Mouse (Mus musculus): ENCODE data around the gene Prpf4. TPM values are rescaled to one million over a fixed set of nuclear protein-coding genes. Genes with fewer than 3 reads are reported as not detected.

Prpf4 gene
- polyA plus RNA-seq, 1 experiment from 2014 or later = 31.8 TPM

- 92% methylated on average over 6 of the region's 6 CpGs for WGBS
- no peak overlapping the region for H3K4me3 ChIP-seq (replicated peaks)
- no peak overlapping the region for H3K9ac ChIP-seq (replicated peaks)
- H3K4me2 ChIP-seq = no peak overlapping the region
- H3K27ac ChIP-seq = no peak overlapping the region
- no peaks in the 10 kb centered on the region for H3K27me3 ChIP-seq
- H3K4me1 ChIP-seq (replicated peaks) = no peaks in the 10 kb centered on the region
- no peak for ATAC-seq (ENCODE audit: insufficient number of reproducible peaks, insufficient read depth, low FRiP score, low TSS enrichment, low read depth)
- H3K9me3 ChIP-seq = no peaks in the 10 kb centered on the region
- H3K36me3 ChIP-seq = peaks cover 100% of the 10 kb centered on the region
Measured at GRCm38 (mm10) chr4:62419091-62419490, 10.5 kb downstream of the Prpf4 start.

- Histone ChIP-seq H3K4me1 (replicated peaks) (no peaks in the 10 kb centered on the region), H3K4me2 (no peak overlapping the region), H3K27ac (no peak overlapping the region), H3K27me3 (no peaks in the 10 kb centered on the region), H3K4me3 (replicated peaks) (no peak overlapping the region), H3K36me3 (peaks cover 48% of the 10 kb centered on the region), H3K9me3 (no peaks in the 10 kb centered on the region), H3K9ac (replicated peaks) (no peak overlapping the region)
- WGBS = 88% methylated on average over 4 of the region's 4 CpGs
- no peak for ATAC-seq (ENCODE audit: insufficient number of reproducible peaks, insufficient read depth, low FRiP score, low TSS enrichment, low read depth)
Measured at GRCm38 (mm10) chr4:62425891-62426290, 17.3 kb downstream of the Prpf4 start.

GRCm38 (mm10) chr4:62427978-62428758 is 19.6 kb downstream of the Prpf4 start:
- H3K4me2 ChIP-seq = no peak overlapping the region
- H3K36me3 ChIP-seq = peaks cover 25% of the 10 kb centered on the region
- H3K9me3 ChIP-seq = no peaks in the 10 kb centered on the region
- WGBS = 77% methylated on average over 17 of the region's 17 CpGs
- H3K27me3 ChIP-seq = no peaks in the 10 kb centered on the region
- ATAC-seq (ENCODE audit: insufficient number of reproducible peaks, insufficient read depth, low FRiP score, low TSS enrichment, low read depth) = no peak
- H3K27ac ChIP-seq = no peak overlapping the region
- no peaks in the 10 kb centered on the region for H3K4me1 ChIP-seq (replicated peaks)
- H3K9ac ChIP-seq (replicated peaks) = no peak overlapping the region
- no peak overlapping the region for H3K4me3 ChIP-seq (replicated peaks)

- no peaks in the 10 kb centered on the region for H3K27me3 ChIP-seq
- no peak overlapping the region for H3K9ac ChIP-seq (replicated peaks)
- no peak overlapping the region for H3K4me2 ChIP-seq
- no peaks in the 10 kb centered on the region for H3K4me1 ChIP-seq (replicated peaks)
- H3K9me3 ChIP-seq = no peaks in the 10 kb centered on the region
- no peak for ATAC-seq (ENCODE audit: insufficient number of reproducible peaks, insufficient read depth, low FRiP score, low TSS enrichment, low read depth)
- H3K36me3 ChIP-seq = peaks cover 12% of the 10 kb centered on the region
- 87% methylated on average over 9 of the region's 9 CpGs for WGBS
- no peak overlapping the region for H3K27ac ChIP-seq
- H3K4me3 ChIP-seq (replicated peaks) = no peak overlapping the region
Measured at GRCm38 (mm10) chr4:62429616-62430015, 21.0 kb downstream of the Prpf4 start.

- ATAC-seq (ENCODE audit: insufficient number of reproducible peaks, insufficient read depth, low FRiP score, low TSS enrichment, low read depth) = no peak
- no peak overlapping the region for H3K4me3 ChIP-seq (replicated peaks)
- no peak overlapping the region for H3K4me2 ChIP-seq
Measured at GRCm38 (mm10) chr4:62430678-62431077, 22.1 kb downstream of the Prpf4 start.

GRCm38 (mm10) chr4:62431522-62431921 is 22.9 kb downstream of the Prpf4 start:
- no peak for ATAC-seq (ENCODE audit: insufficient number of reproducible peaks, insufficient read depth, low FRiP score, low TSS enrichment, low read depth)
- Histone ChIP-seq H3K4me2 (no peak overlapping the region), H3K9me3 (no peaks in the 10 kb centered on the region), H3K9ac (replicated peaks) (no peak overlapping the region), H3K4me1 (replicated peaks) (no peaks in the 10 kb centered on the region), H3K27ac (no peak overlapping the region), H3K36me3 (no peaks in the 10 kb centered on the region), H3K27me3 (no peaks in the 10 kb centered on the region), H3K4me3 (replicated peaks) (no peak overlapping the region)
- WGBS = 74% methylated on average over 4 of the region's 4 CpGs

More at GRCm38 (mm10) chr4:62430678-62431077, 22.1 kb downstream of the Prpf4 start:
- H3K27ac ChIP-seq = no peak overlapping the region
- no peaks in the 10 kb centered on the region for H3K27me3 ChIP-seq
- no peak overlapping the region for H3K9ac ChIP-seq (replicated peaks)
- H3K36me3 ChIP-seq = peaks cover 2% of the 10 kb centered on the region
- H3K9me3 ChIP-seq = no peaks in the 10 kb centered on the region
- no peaks in the 10 kb centered on the region for H3K4me1 ChIP-seq (replicated peaks)

- WGBS = 77% methylated on average over 7 of the region's 7 CpGs
- ATAC-seq (ENCODE audit: insufficient number of reproducible peaks, insufficient read depth, low FRiP score, low TSS enrichment, low read depth) = no peak
Measured at GRCm38 (mm10) chr4:62433939-62434870, 25.6 kb downstream of the Prpf4 start.

GRCm38 (mm10) chr4:62435081-62435480 is 26.5 kb downstream of the Prpf4 start, which contains the start of gene Rnf183:
Rnf183 (minus strand) TSS chr4:62435252.
- no peak within 1 kb of the TSS for H3K27ac ChIP-seq
- H3K4me3 ChIP-seq (replicated peaks) = no peak within 1 kb of the TSS
- H3K36me3 ChIP-seq = no peaks in the 10 kb centered on the region
- H3K9me3 ChIP-seq = no peaks in the 10 kb centered on the region
- ATAC-seq (ENCODE audit: insufficient number of reproducible peaks, insufficient read depth, low FRiP score, low TSS enrichment, low read depth) = no peak
- H3K4me1 ChIP-seq (replicated peaks) = no peaks in the 10 kb centered on the region
- no peak within 1 kb of the TSS for H3K9ac ChIP-seq (replicated peaks)
- 82% methylated on average over 6 of the region's 6 CpGs for WGBS
- H3K27me3 ChIP-seq = no peaks in the 10 kb centered on the region
- H3K4me2 ChIP-seq = no peak within 1 kb of the TSS

More at GRCm38 (mm10) chr4:62433939-62434870, 25.6 kb downstream of the Prpf4 start:
- Histone ChIP-seq H3K27ac (no peak overlapping the region), H3K27me3 (no peaks in the 10 kb centered on the region), H3K36me3 (no peaks in the 10 kb centered on the region), H3K4me1 (replicated peaks) (no peaks in the 10 kb centered on the region), H3K4me2 (no peak overlapping the region), H3K9ac (replicated peaks) (no peak overlapping the region), H3K4me3 (replicated peaks) (no peak overlapping the region), H3K9me3 (no peaks in the 10 kb centered on the region)

GRCm38 (mm10) chr4:62437256-62437778 is 28.7 kb downstream of the Prpf4 start:
- no peaks in the 10 kb centered on the region for H3K4me1 ChIP-seq (replicated peaks)
- no peak for ATAC-seq (ENCODE audit: insufficient number of reproducible peaks, insufficient read depth, low FRiP score, low TSS enrichment, low read depth)
- WGBS = 87% methylated on average over 3 of the region's 3 CpGs

GRCm38 (mm10) chr4:62437871-62438270 is 29.3 kb downstream of the Prpf4 start:
- no peak overlapping the region for H3K27ac ChIP-seq
- no peak overlapping the region for H3K4me3 ChIP-seq (replicated peaks)
- no peak overlapping the region for H3K4me2 ChIP-seq
- ATAC-seq (ENCODE audit: insufficient number of reproducible peaks, insufficient read depth, low FRiP score, low TSS enrichment, low read depth) = no peak
- 88% methylated on average over 7 of the region's 7 CpGs for WGBS
- H3K27me3 ChIP-seq = no peaks in the 10 kb centered on the region
- no peaks in the 10 kb centered on the region for H3K36me3 ChIP-seq
- no peaks in the 10 kb centered on the region for H3K9me3 ChIP-seq
- no peak overlapping the region for H3K9ac ChIP-seq (replicated peaks)
- H3K4me1 ChIP-seq (replicated peaks) = no peaks in the 10 kb centered on the region

More at GRCm38 (mm10) chr4:62437256-62437778, 28.7 kb downstream of the Prpf4 start:
- H3K4me3 ChIP-seq (replicated peaks) = no peak overlapping the region
- no peak overlapping the region for H3K4me2 ChIP-seq
- no peaks in the 10 kb centered on the region for H3K27me3 ChIP-seq
- H3K9me3 ChIP-seq = no peaks in the 10 kb centered on the region
- H3K27ac ChIP-seq = no peak overlapping the region
- H3K36me3 ChIP-seq = no peaks in the 10 kb centered on the region
- H3K9ac ChIP-seq (replicated peaks) = no peak overlapping the region

GRCm38 (mm10) chr4:62439793-62440192 is 31.2 kb downstream of the Prpf4 start:
- no peaks in the 10 kb centered on the region for H3K4me1 ChIP-seq (replicated peaks)
- H3K9ac ChIP-seq (replicated peaks) = no peak overlapping the region
- no peaks in the 10 kb centered on the region for H3K27me3 ChIP-seq
- H3K27ac ChIP-seq = no peak overlapping the region
- H3K36me3 ChIP-seq = no peaks in the 10 kb centered on the region
- H3K4me3 ChIP-seq (replicated peaks) = no peak overlapping the region
- ATAC-seq (ENCODE audit: insufficient number of reproducible peaks, insufficient read depth, low FRiP score, low TSS enrichment, low read depth) = no peak
- WGBS = 64% methylated on average over 4 of the region's 4 CpGs
- H3K4me2 ChIP-seq = no peak overlapping the region
- no peaks in the 10 kb centered on the region for H3K9me3 ChIP-seq

Measured in limb, embryonic 12.5 days (tissue).